ENCODE assay signal across 12 mouse cellular contexts in the genomic region with DNA sequence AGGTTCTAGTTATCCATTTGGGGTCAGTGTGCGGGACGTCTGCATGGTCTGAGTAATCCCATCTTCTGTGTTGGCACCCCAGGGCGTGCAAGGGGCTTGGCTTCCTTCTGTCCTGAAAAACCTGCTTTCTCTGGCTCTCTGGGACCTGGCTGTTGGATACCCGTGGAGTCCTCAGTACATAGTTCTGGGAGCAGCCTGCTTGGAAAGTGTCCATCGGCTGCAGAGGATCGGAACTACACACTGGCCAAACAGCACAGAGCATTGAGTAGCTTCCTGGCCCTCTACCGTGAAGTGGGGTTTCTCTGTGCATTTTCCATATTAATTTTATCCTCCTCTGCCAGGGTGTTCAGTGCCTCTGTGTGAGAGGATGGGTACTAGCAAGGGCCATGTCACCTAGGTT.
DNase-seq lines count a peak whose midpoint lies in the region; ATAC-seq and TF ChIP-seq lines count a peak whose summit lies in the region.
"Had no signal": no experiment of that assay in that cellular context is flagged by ENCODE, and none has a peak within 500 bp of the region (broad histone marks: within the 10 kb centered on the region; RNA-seq: fewer than 3 reads in every experiment).

No protein-coding gene starts in this region.

- H3K9ac ChIP-seq in heart, postnatal 0 days (replicated peaks; ENCODE audit: low read depth, low read length): no peak overlapping the region; the same call in 1 of the 2 replicates
- H3K9ac ChIP-seq: embryonic facial prominence, embryonic 12.5 days; forebrain, postnatal 0 days had no signal

- no peak overlapping the region for H3K4me3 ChIP-seq in heart, embryonic 10.5 days
- no peak overlapping the region for H3K4me3 ChIP-seq in left cerebral cortex, adult 2 months
- no peak overlapping the region for H3K4me3 ChIP-seq in heart, postnatal 0 days (ENCODE audit: low read depth, low read length)
- no peak overlapping the region for H3K4me3 ChIP-seq in olfactory bulb, adult 2 months (ENCODE audit: insufficient read depth, low read depth, low read length)
- H3K4me3 ChIP-seq: embryonic facial prominence, embryonic 12.5 days had no signal

- H3K4me1 ChIP-seq in heart, embryonic 10.5 days: peaks cover 50% of the 10 kb centered on the region
- H3K4me1 ChIP-seq in heart, postnatal 0 days (ENCODE audit: control insufficient read depth, insufficient read depth): peaks cover 13% of the 10 kb centered on the region
- H3K4me1 ChIP-seq in olfactory bulb, adult 2 months (ENCODE audit: control insufficient read depth, insufficient read depth, low read length): peaks cover 33% of the 10 kb centered on the region

- no peak for ATAC-seq in heart, postnatal 0 days (ENCODE audit: insufficient read depth, low read depth)
- ATAC-seq: forebrain, postnatal 0 days had no signal

- H3K27ac ChIP-seq in heart, embryonic 10.5 days: peak overlapping the region; percentile 2
- peak overlapping the region; percentile 69 for H3K27ac ChIP-seq in left cerebral cortex, adult 2 months
- H3K27ac ChIP-seq in heart, postnatal 0 days (ENCODE audit: low read depth): peak overlapping the region; percentile 34; the same call in 1 of the 2 replicates
- peak overlapping the region; percentile 35; the same call in 1 of the 2 replicates for H3K27ac ChIP-seq in olfactory bulb, adult 2 months (ENCODE audit: insufficient read depth, low read depth, low read length)
- H3K27ac ChIP-seq: embryonic facial prominence, embryonic 12.5 days had no signal

- WGBS in heart, embryonic 10.5 days: 32% methylated on average over 7 of the region's 7 CpGs
- WGBS in heart, postnatal 0 days: 38% methylated on average over 7 of the region's 7 CpGs
- WGBS in olfactory bulb, adult 2 months: 40% methylated on average over 7 of the region's 7 CpGs

- H3K36me3 ChIP-seq in heart, embryonic 10.5 days: peaks cover 9% of the 10 kb centered on the region; the same call in 1 of the 2 replicates
- H3K36me3 ChIP-seq in heart, postnatal 0 days (replicated peaks; ENCODE audit: control insufficient read depth, insufficient read depth, low read length): no peaks in the 10 kb centered on the region

- TF ChIP-seq POLR2A in olfactory bulb, adult 2 months (IDR thresholded peaks at IDR 0.05; ENCODE audit: insufficient read depth, low read depth, low read length): no peak

- TF ChIP-seq CTCF in left cerebral cortex, adult 2 months (IDR thresholded peaks at IDR 0.05): no peak
- TF ChIP-seq CTCF in heart, postnatal 0 days (IDR thresholded peaks at IDR 0.05; ENCODE audit: low read depth): no peak
- TF ChIP-seq CTCF in olfactory bulb, adult 2 months (IDR thresholded peaks at IDR 0.05; ENCODE audit: insufficient read depth, low read depth, low read length): no peak

- no peaks in the 10 kb centered on the region for H3K27me3 ChIP-seq in heart, embryonic 10.5 days (ENCODE audit: insufficient read depth, poor library complexity, severe bottlenecking)
- no peaks in the 10 kb centered on the region for H3K27me3 ChIP-seq in heart, postnatal 0 days (ENCODE audit: control insufficient read depth, insufficient read depth, low read length)
- H3K27me3 ChIP-seq: embryonic facial prominence, embryonic 12.5 days had no signal

- no peak for DNase-seq in heart, embryonic 10.5 days (ENCODE audit: low spot score)
- DNase-seq in heart, adult 8-10 months (ENCODE audit: low spot score): no peak
- DNase-seq in left cerebral cortex, adult 2 months (ENCODE audit: extremely low spot score in 1 of 2, low spot score in 2 of 2): no peak
- DNase-seq in left cerebral cortex, adult 18-20 months (ENCODE audit: low spot score in 2 of 2): no peak
- DNase-seq in heart, postnatal 0 days (ENCODE audit: low spot score): no peak
- no peak for DNase-seq in thymus, adult 18-20 months
- DNase-seq: adrenal gland, postnatal 10 days; forebrain, postnatal 0 days; kidney, adult 2 months; lung, postnatal 10 days had no signal

- intact Hi-C loops in left cerebral cortex, adult 2 months (cut with DNase I): loop anchor here (2.0 kb wide), 1 partner anchor 19 kb away; no protein-coding TSS in a partner anchor

- H3K9me3 ChIP-seq in heart, embryonic 10.5 days: no peaks in the 10 kb centered on the region
- H3K9me3 ChIP-seq in heart, postnatal 0 days (replicated peaks; ENCODE audit: control insufficient read depth, low read length): no peaks in the 10 kb centered on the region
- H3K9me3 ChIP-seq: embryonic facial prominence, embryonic 12.5 days had no signal

- TF ChIP-seq EP300 in heart, postnatal 0 days (IDR thresholded peaks at IDR 0.05; ENCODE audit: low read depth): no peak

- 0 out of 2 replicates have a peak overlapping the region, but pooled peaks have one; percentile 21 for H3K4me2 ChIP-seq in heart, postnatal 0 days (ENCODE audit: low read depth, low read length)
- H3K4me2 ChIP-seq: embryonic facial prominence, embryonic 12.5 days had no signal

Comparison
In these comparisons a context has a peak if more than half of its experiments do, and no peak if none do; other contexts are left out.
1. H3K27ac ChIP-seq: peak in every context shown above with its lines; median percentile 69 in left cerebral cortex, adult 2 months; 35 in olfactory bulb, adult 2 months; 34 in heart, postnatal 0 days; 2 in heart, embryonic 10.5 days.